Mouse (Mus musculus): ENCODE data around the gene Bin2. TPM values are rescaled to one million over a fixed set of nuclear protein-coding genes. Genes with fewer than 3 reads are reported as not detected.

Bin2 gene
- polyA plus RNA-seq, 1 experiment from 2014 or later: 4.0 TPM

GRCm38 (mm10) chr15:100679005-100679404 lies 9.7 kb upstream of the Bin2 start:
- WGBS: 91% methylated on average over 14 of the region's 14 CpGs
- Histone ChIP-seq H3K27me3 (replicated peaks; ENCODE audit: low read depth, poor library complexity, severe bottlenecking) (no peaks in the 10 kb centered on the region), H3K27ac (replicated peaks) (no peak overlapping the region), H3K4me1 (peaks cover 24% of the 10 kb centered on the region), H3K4me3 (no peak overlapping the region), H3K36me3 (replicated peaks) (no peaks in the 10 kb centered on the region), H3K9me3 (no peaks in the 10 kb centered on the region)
- no peak for DNase-seq (ENCODE audit: low spot score)

GRCm38 (mm10) chr15:100678581-100678980 lies 9.2 kb upstream of the Bin2 start:
- H3K4me3 ChIP-seq: no peak overlapping the region
- H3K36me3 ChIP-seq (replicated peaks): no peaks in the 10 kb centered on the region
- DNase-seq (ENCODE audit: low spot score): no peak
- H3K9me3 ChIP-seq: no peaks in the 10 kb centered on the region
- H3K27ac ChIP-seq (replicated peaks): no peak overlapping the region
- H3K27me3 ChIP-seq (replicated peaks; ENCODE audit: low read depth, poor library complexity, severe bottlenecking): no peaks in the 10 kb centered on the region
- H3K4me1 ChIP-seq: peaks cover 28% of the 10 kb centered on the region
- WGBS: 68% methylated on average over 12 of the region's 12 CpGs

- Histone ChIP-seq H3K4me3 (no peak overlapping the region), H3K27ac (replicated peaks) (no peak overlapping the region), H3K36me3 (replicated peaks) (no peaks in the 10 kb centered on the region), H3K27me3 (replicated peaks; ENCODE audit: low read depth, poor library complexity, severe bottlenecking) (no peaks in the 10 kb centered on the region), H3K4me1 (peaks cover 30% of the 10 kb centered on the region), H3K9me3 (no peaks in the 10 kb centered on the region)
- 91% methylated on average over 8 of the region's 8 CpGs for WGBS
- no peak for DNase-seq (ENCODE audit: low spot score)
These were observed 8.3 kb upstream of the Bin2 start for GRCm38 (mm10) chr15:100677675-100678074.

GRCm38 (mm10) chr15:100676521-100676920 lies 7.2 kb upstream of the Bin2 start:
- Histone ChIP-seq H3K27me3 (replicated peaks; ENCODE audit: low read depth, poor library complexity, severe bottlenecking) (no peaks in the 10 kb centered on the region), H3K9me3 (no peaks in the 10 kb centered on the region), H3K4me3 (no peak overlapping the region), H3K36me3 (replicated peaks) (no peaks in the 10 kb centered on the region), H3K27ac (replicated peaks) (no peak overlapping the region), H3K4me1 (peaks cover 25% of the 10 kb centered on the region)
- DNase-seq (ENCODE audit: low spot score): no peak
- WGBS: 88% methylated on average over 1 of the region's 1 CpGs

- Histone ChIP-seq H3K4me3 (no peak overlapping the region), H3K27ac (replicated peaks) (no peak overlapping the region), H3K4me1 (peaks cover 15% of the 10 kb centered on the region), H3K36me3 (replicated peaks) (no peaks in the 10 kb centered on the region), H3K9me3 (no peaks in the 10 kb centered on the region), H3K27me3 (replicated peaks; ENCODE audit: low read depth, poor library complexity, severe bottlenecking) (no peaks in the 10 kb centered on the region)
- no peak for DNase-seq (ENCODE audit: low spot score)
- 67% methylated on average over 3 of the region's 3 CpGs for WGBS
These were observed 6.1 kb upstream of the Bin2 start for GRCm38 (mm10) chr15:100675486-100675885.

- H3K4me1 ChIP-seq: peaks cover 7% of the 10 kb centered on the region; the same call in 1 of the 2 replicates
- no peak overlapping the region for H3K27ac ChIP-seq (replicated peaks)
- H3K27me3 ChIP-seq (replicated peaks; ENCODE audit: low read depth, poor library complexity, severe bottlenecking): no peaks in the 10 kb centered on the region
- no peaks in the 10 kb centered on the region for H3K36me3 ChIP-seq (replicated peaks)
- no peak overlapping the region for H3K4me3 ChIP-seq
- H3K9me3 ChIP-seq: no peaks in the 10 kb centered on the region
- no peak for DNase-seq (ENCODE audit: low spot score)
- WGBS: 86% methylated on average over 10 of the region's 10 CpGs
These were observed 5.2 kb upstream of the Bin2 start for GRCm38 (mm10) chr15:100674566-100674965.

GRCm38 (mm10) chr15:100673585-100674391 lies 4.4 kb upstream of the Bin2 start:
- Histone ChIP-seq H3K9me3 (no peaks in the 10 kb centered on the region), H3K4me3 (no peak overlapping the region), H3K36me3 (replicated peaks) (no peaks in the 10 kb centered on the region), H3K4me1 (peaks cover 7% of the 10 kb centered on the region; the same call in 1 of the 2 replicates), H3K27ac (replicated peaks) (0 out of 2 replicates have a peak overlapping the region, but pooled peaks have one; percentile 19), H3K27me3 (replicated peaks; ENCODE audit: low read depth, poor library complexity, severe bottlenecking) (no peaks in the 10 kb centered on the region)
- 40% methylated on average over 12 of the region's 12 CpGs for WGBS
- DNase-seq (ENCODE audit: low spot score): no peak

GRCm38 (mm10) chr15:100670833-100671232 lies 1.5 kb upstream of the Bin2 start:
- H3K36me3 ChIP-seq (replicated peaks): no peaks in the 10 kb centered on the region
- H3K27me3 ChIP-seq (replicated peaks; ENCODE audit: low read depth, poor library complexity, severe bottlenecking): peaks cover 12% of the 10 kb centered on the region; the same call in 1 of the 2 replicates
- 70% methylated on average over 5 of the region's 5 CpGs for WGBS
- H3K9me3 ChIP-seq: no peaks in the 10 kb centered on the region
- H3K27ac ChIP-seq (replicated peaks): no peak overlapping the region
- no peak overlapping the region for H3K4me3 ChIP-seq
- DNase-seq (ENCODE audit: low spot score): no peak
- peaks cover 18% of the 10 kb centered on the region for H3K4me1 ChIP-seq

GRCm38 (mm10) chr15:100670004-100670403 lies 651 bp upstream of the Bin2 start:
- WGBS: 80% methylated on average over 8 of the region's 8 CpGs
- no peaks in the 10 kb centered on the region for H3K36me3 ChIP-seq (replicated peaks)
- H3K4me1 ChIP-seq: peaks cover 19% of the 10 kb centered on the region
- no peak overlapping the region for H3K4me3 ChIP-seq
- peaks cover 12% of the 10 kb centered on the region; the same call in 1 of the 2 replicates for H3K27me3 ChIP-seq (replicated peaks; ENCODE audit: low read depth, poor library complexity, severe bottlenecking)
- no peaks in the 10 kb centered on the region for H3K9me3 ChIP-seq
- no peak overlapping the region for H3K27ac ChIP-seq (replicated peaks)
- DNase-seq (ENCODE audit: low spot score): no peak

GRCm38 (mm10) chr15:100667871-100668545 lies 1.3 kb downstream of the Bin2 start:
- peaks cover 12% of the 10 kb centered on the region; the same call in 1 of the 2 replicates for H3K27me3 ChIP-seq (replicated peaks; ENCODE audit: low read depth, poor library complexity, severe bottlenecking)
- peaks cover 15% of the 10 kb centered on the region for H3K4me1 ChIP-seq
- 88% methylated on average over 5 of the region's 5 CpGs for WGBS
- H3K4me3 ChIP-seq: no peak overlapping the region
- H3K27ac ChIP-seq (replicated peaks): no peak overlapping the region
- H3K36me3 ChIP-seq (replicated peaks): no peaks in the 10 kb centered on the region
- no peaks in the 10 kb centered on the region for H3K9me3 ChIP-seq
- no peak for DNase-seq (ENCODE audit: low spot score)

- no peaks in the 10 kb centered on the region for H3K36me3 ChIP-seq (replicated peaks)
- peaks cover 15% of the 10 kb centered on the region for H3K4me1 ChIP-seq
- no peak for DNase-seq (ENCODE audit: low spot score)
- H3K9me3 ChIP-seq: no peaks in the 10 kb centered on the region
- no peak overlapping the region for H3K4me3 ChIP-seq
- H3K27ac ChIP-seq (replicated peaks): no peak overlapping the region
- H3K27me3 ChIP-seq (replicated peaks; ENCODE audit: low read depth, poor library complexity, severe bottlenecking): peaks cover 12% of the 10 kb centered on the region; the same call in 1 of the 2 replicates
- WGBS: 64% methylated on average over 6 of the region's 6 CpGs
These were observed 1.9 kb downstream of the Bin2 start for GRCm38 (mm10) chr15:100667420-100667819.

- H3K9me3 ChIP-seq: no peaks in the 10 kb centered on the region
- no peak for DNase-seq (ENCODE audit: low spot score)
- no peaks in the 10 kb centered on the region for H3K36me3 ChIP-seq (replicated peaks)
- no peak overlapping the region; the same call in 1 of the 2 replicates for H3K4me3 ChIP-seq
- H3K27me3 ChIP-seq (replicated peaks; ENCODE audit: low read depth, poor library complexity, severe bottlenecking): peaks cover 12% of the 10 kb centered on the region; the same call in 1 of the 2 replicates
- H3K27ac ChIP-seq (replicated peaks): no peak overlapping the region
- WGBS: 36% methylated on average over 12 of the region's 12 CpGs
- peaks cover 15% of the 10 kb centered on the region for H3K4me1 ChIP-seq
These were observed 2.5 kb downstream of the Bin2 start for GRCm38 (mm10) chr15:100666851-100667250.
